Mouse (Mus musculus) telencephalon, adult 2 months (tissue): ENCODE results near the gene Abo.

ENCODE experiments used
- DNase-seq: peaks from one replicate; pipeline ENCODE4 v3.0.0-alpha.2; 2011; ENCODE audit warnings: low read depth, low spot score

The Abo gene

GRCm38 (mm10) chr2:26870666-26871065, 5.9 kb upstream of the Abo start:
- DNase-seq, result no peak

- DNase-seq, result no peak
Observed at GRCm38 (mm10) chr2:26862856-26863255, 1.9 kb downstream of the Abo start.

- DNase-seq, result no peak
Observed at GRCm38 (mm10) chr2:26847706-26848105, 17.1 kb downstream of the Abo start.

GRCm38 (mm10) chr2:26832478-26832877, 32.3 kb downstream of the Abo start:
- DNase-seq, result no peak

GRCm38 (mm10) chr2:26828047-26828446, 36.7 kb downstream of the Abo start:
- no peak for DNase-seq

- DNase-seq, result no peak
Observed at GRCm38 (mm10) chr2:26827261-26827975, 37.4 kb downstream of the Abo start.
